Mouse (Mus musculus): Measurements from ENCODE around the gene Pi4k2a.
"Not testable (repeated sequence)": the region's sequence is repeated elsewhere in the genome, so short reads cannot be mapped to it uniquely, and the experiment has no call there.

GRCm38 (mm10) chr19:42081613-42082012, 8.7 kb upstream of the Pi4k2a start:
- not testable (repeated sequence) for TF ChIP-seq CTCF (IDR thresholded peaks at IDR 0.05; ENCODE audit: extremely low read depth, insufficient read depth, insufficient read length, insufficient replicate concordance); POLR2A (IDR thresholded peaks at IDR 0.05; ENCODE audit: low read depth, low read length)

Measured in spleen, adult 2 months (tissue).